Mouse (Mus musculus) spleen, adult 18-20 months (tissue): ENCODE data around the gene Muc4.
A peak's percentile ranks its signal among the peaks of the same experiment; 100 is the strongest.

Experiments
- DNase-seq, 2 experiments: peaks; one replicate each; pipeline ENCODE4 v3.0.0; 2022; ENCODE audit warnings: mixed read lengths in 2 of 2

Muc4 gene

GRCm38 (mm10) chr16:32735586-32735985 is at the start of gene Muc4:
TSS of gene Muc4 (plus strand) at chr16:32735886.
- no peak for DNase-seq

DNA sequence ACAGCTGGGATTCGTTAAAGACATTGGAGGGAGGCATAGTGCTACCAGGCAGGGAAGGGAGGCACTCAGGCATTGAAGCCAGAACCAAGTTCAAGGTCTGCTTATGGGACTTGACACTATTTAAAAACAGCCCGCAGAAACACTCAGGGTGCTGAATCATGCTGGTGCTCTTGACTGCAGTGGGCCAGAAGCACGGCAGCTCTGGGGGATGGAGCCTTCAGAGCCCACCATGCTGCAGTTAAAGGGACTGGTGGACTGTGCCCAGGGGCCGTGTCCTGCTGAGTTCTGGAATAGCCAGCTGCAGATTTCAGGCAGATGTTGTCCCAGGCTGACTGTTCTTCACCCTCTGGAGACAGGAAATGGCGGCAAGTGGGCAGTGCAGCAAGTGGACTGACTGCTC is 49.7 kb upstream of the Muc4 start:
- no peak for DNase-seq

- no peak for DNase-seq
These were observed 48.5 kb upstream of the Muc4 start for GRCm38 (mm10) chr16:32687221-32687620.

GRCm38 (mm10) chr16:32688770-32689169 is 46.9 kb upstream of the Muc4 start:
- no peak for DNase-seq

- peak in 1 of 2 experiments; percentile 65 for DNase-seq
These were observed 46.2 kb upstream of the Muc4 start for GRCm38 (mm10) chr16:32689501-32689900.

- DNase-seq = no peak
These were observed 38.7 kb upstream of the Muc4 start for GRCm38 (mm10) chr16:32696841-32697464.

- no peak for DNase-seq
These were observed 37.8 kb upstream of the Muc4 start for GRCm38 (mm10) chr16:32697665-32698446.

DNA sequence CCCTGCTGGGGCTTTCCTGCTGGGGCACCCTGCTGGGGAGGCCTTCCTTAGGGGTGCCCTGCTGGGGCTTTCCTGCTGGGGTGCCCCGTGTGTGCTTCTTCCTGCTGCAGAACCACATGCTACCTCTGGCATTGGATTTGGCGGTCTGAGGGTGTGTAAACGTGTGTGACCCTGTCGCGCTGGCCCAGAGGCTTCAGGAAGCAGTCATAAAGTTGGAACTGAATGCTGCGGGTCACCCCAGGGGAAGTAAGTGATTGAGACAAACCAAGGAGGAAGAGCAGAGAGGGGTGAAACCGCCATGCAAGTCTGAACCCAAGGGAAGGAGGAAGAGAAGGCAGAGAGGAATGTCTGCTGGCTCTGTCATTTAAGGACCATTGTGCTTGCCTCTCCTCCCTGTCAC is 37.1 kb upstream of the Muc4 start:
- no peak for DNase-seq

DNA sequence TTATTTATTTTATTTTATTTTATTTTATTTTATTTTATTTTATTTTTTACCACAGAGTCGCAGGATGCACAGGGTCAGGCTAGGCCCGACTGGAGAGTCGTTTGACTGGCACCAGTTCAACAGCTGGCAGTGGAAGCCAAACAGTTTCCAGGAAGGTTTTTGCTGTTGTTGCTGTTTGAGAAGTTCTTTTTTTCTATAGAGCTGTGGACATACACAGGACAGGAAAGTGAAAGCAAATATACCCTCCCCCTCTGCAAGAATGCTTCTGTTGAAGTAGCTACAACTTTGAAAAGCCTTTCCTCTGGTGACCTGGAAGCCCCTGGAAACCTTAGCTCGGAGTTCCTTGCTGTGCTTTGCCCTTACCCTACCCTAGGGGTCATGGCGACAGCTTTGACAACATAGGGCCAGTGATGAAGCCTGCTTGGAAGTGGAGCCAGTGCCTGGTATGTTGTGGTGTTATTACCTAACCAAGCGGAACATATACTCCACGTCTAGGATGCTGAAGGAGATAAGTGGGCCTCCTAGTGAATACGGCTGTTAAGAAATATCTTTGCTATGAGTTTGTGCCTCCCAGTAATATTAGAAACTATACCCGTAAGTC is 32.3 kb upstream of the Muc4 start:
- no peak for DNase-seq

- no peak for DNase-seq
These were observed 30.1 kb upstream of the Muc4 start for GRCm38 (mm10) chr16:32705606-32706005.

GRCm38 (mm10) chr16:32707111-32707823 is 28.4 kb upstream of the Muc4 start:
- no peak for DNase-seq

DNA sequence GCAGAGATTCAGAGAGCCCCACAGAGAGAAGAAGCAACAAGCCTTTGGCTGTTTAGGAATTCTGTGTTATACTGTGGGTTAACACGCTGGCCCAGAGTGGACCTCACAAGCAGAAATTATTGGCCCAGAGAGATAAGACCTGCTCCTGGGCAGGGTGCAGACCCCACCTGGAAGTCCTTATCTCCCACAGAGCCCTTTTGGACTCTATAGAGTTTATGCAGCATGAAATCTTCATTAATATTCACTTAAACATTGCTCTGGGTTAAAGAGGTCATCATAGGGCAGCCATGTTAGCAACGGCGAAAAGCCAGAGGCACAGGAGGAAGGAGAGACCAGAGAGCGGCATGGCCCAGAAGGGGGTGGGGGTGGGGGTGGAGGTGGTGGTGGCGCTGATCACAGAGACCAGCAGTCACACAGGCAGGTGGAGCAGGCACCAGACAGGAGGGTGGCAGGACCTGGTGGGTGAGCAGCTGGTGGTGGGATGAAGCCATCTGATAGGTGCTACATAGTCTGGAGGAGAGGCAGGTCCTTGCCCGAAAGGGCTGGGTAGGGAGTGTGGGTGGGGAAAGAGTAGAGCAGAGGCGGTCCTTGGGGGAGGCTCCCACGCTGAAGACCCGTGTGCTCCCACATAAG is 27.7 kb upstream of the Muc4 start:
- DNase-seq = no peak

GRCm38 (mm10) chr16:32708457-32709033 is 27.1 kb upstream of the Muc4 start:
- DNase-seq = no peak

- no peak for DNase-seq
These were observed 26.6 kb upstream of the Muc4 start for GRCm38 (mm10) chr16:32709116-32709515.

DNA sequence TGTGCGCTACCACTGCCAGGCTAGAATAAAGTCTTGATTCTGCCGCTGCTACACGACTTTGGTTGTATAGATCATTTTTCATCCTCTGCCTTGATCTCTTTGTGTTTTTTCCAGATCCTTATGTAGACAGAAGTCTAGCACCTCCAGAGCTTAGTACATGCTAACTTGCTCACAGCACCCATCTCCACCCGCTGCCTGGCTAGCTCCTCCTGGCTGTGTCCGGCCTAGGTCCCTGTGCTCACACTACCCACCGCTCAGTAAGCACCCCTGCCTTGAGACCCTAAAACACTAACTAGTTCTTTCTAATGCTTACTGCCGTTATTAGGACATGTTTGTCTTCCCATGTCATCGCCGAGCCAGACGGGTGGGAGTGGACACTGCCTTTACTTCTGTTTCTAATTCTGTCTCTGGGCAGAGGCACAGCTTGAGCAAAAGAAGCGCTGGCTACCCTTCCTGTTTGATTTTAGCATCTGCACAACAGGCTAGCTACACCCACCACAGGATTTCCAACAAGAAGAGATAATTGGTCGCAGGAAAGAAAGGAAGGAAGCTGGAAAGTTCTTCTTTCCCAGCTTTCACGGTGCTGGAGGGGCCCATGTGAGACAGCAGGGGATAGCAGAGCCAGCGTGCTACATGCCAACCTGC is 25.1 kb upstream of the Muc4 start:
- no peak for DNase-seq

DNA sequence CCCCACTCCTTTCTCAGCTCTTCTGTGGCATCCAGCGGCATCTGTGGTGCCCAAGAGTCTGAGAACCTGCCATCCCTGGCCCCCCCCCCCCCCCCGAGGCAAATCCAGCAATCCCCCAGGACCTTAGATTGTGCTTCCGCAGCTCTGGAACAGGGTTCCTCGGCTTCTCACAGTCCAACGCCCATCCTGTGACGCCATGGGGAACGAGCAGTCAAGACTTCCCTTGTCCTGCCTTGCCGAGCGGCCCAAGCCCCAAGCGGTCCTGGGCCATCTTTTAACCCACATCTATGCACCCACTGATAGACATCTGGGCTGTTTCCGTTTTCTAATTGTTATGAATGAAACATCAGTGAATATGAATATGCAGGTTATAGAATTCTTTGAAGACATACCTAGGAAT is 23.5 kb upstream of the Muc4 start:
- no peak for DNase-seq

- DNase-seq = no peak
These were observed 22.1 kb upstream of the Muc4 start for GRCm38 (mm10) chr16:32713556-32713955.

GRCm38 (mm10) chr16:32715364-32715763 is 20.3 kb upstream of the Muc4 start:
- DNase-seq = no peak

GRCm38 (mm10) chr16:32723163-32723562 is 12.5 kb upstream of the Muc4 start:
- DNase-seq = no peak

DNA sequence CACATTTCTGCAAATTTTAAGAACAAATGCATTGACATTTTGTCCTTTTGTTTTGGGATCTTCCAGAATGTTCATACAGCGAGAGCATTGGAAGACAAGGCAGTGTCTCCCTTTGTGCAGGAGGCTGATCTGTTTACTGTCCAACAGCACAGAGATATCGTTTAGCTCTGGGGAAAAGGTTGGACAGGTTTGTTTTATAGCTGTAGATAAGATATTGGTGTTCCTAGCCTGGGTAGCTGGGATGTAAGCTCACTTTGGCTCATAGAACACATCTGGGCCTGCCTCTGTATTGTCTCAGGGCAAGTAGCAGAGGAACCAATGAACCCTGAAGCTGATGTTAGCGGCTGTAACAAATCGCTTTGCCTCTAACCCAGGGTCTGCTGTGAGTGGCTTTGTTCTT is 11.9 kb upstream of the Muc4 start:
- no peak for DNase-seq

GRCm38 (mm10) chr16:32724259-32724658 is 11.4 kb upstream of the Muc4 start:
- DNase-seq = no peak

DNA sequence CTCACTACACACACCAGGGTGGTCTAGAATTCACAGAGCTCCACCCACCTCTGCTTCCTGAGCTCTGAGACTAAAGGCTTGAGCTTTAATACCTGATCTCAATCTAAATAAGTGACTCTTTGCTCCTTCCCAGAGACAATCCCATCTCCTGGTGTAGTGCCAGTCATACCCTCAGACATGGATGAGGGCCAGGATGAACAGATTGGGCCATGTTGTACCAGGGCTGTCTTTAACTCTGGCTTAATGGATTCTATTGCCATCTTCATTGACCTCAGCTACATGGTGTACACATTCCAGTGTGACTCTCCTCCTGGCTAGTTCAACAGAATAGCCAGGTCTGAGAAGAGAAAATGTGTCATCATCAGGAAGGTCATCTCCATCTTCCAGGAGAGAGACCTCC is 9.2 kb upstream of the Muc4 start:
- DNase-seq = no peak
